Mouse (Mus musculus) MEL (cell line): Measurements from ENCODE around the gene Blm. TPM values are rescaled to one million over a fixed set of nuclear protein-coding genes. Genes with fewer than 3 reads are reported as not detected.
A peak's percentile ranks its signal among the peaks of the same experiment; 100 is the strongest.

Experiments used
- DNase-seq: peaks from one replicate; pipeline ENCODE4 v3.0.0; 2011; ENCODE audit warnings: low read depth, low spot score
- H3K27ac ChIP-seq: 2 replicates; pipeline ENCODE4 v1.5.1; 2012; ENCODE audit warnings: low read depth, mild to moderate bottlenecking, control low read depth, low read length, moderate library complexity; ENCODE audit not compliant: control insufficient read depth
- H3K27me3 ChIP-seq, 2 experiments: fragments of 150-350 bp in 1 of 2; sonication (generic) in 1 of 2; 2 replicates each; pipeline ENCODE4 v1.6.1; 2012; ENCODE audit warnings: low read length in 2 of 2, mild to moderate bottlenecking in 2 of 2, improper control_type of control experiment in 1 of 2, moderate library complexity in 1 of 2; ENCODE audit not compliant: insufficient read depth in 2 of 2, control insufficient read depth in 1 of 2
- H3K36me3 ChIP-seq, 2 experiments: 2 replicates each; pipeline ENCODE4 v1.6.1; 2012 to 2014; ENCODE audit warnings: low read length in 2 of 2, improper control_type of control experiment in 1 of 2, inconsistent platforms in 1 of 2, mild to moderate bottlenecking in 1 of 2; ENCODE audit not compliant: insufficient read depth in 2 of 2, control insufficient read depth in 1 of 2
- H3K4me1 ChIP-seq, 2 experiments: fragments of 150-350 bp in 1 of 2; sonication (generic) in 1 of 2; 2 replicates each; pipeline ENCODE4 v1.6.1; 2012; ENCODE audit warnings: low read length in 2 of 2, improper control_type of control experiment in 1 of 2, mild to moderate bottlenecking in 1 of 2; ENCODE audit not compliant: insufficient read depth in 2 of 2, control insufficient read depth in 1 of 2
- H3K4me3 ChIP-seq, 2 experiments: fragments of 150-350 bp in 1 of 2; sonication (generic) in 1 of 2; 2 replicates each; pipeline ENCODE4 v1.5.1; 2012; ENCODE audit warnings: low read depth in 2 of 2, low read length in 2 of 2, mild to moderate bottlenecking in 2 of 2, moderate library complexity in 2 of 2, control low read depth in 1 of 2, improper control_type of control experiment in 1 of 2; ENCODE audit not compliant: control insufficient read depth in 1 of 2, insufficient read depth in 1 of 2
- H3K79me2 ChIP-seq: 2 replicates; pipeline ENCODE4 v1.6.1; 2012; ENCODE audit warnings: mild to moderate bottlenecking, low read length, moderate library complexity; ENCODE audit not compliant: control insufficient read depth, poor library complexity, insufficient read depth
- H3K9ac ChIP-seq: 2 replicates; pipeline ENCODE4 v1.6.1; 2012; ENCODE audit warnings: low read depth, mild to moderate bottlenecking, control low read depth, low read length, moderate library complexity; ENCODE audit not compliant: control insufficient read depth, poor library complexity, severe bottlenecking
- H3K9me3 ChIP-seq: fragments of 150-350 bp; sonication (generic); replicated peaks from 2 replicates; pipeline ENCODE4 v1.6.1; 2012; ENCODE audit warnings: mild to moderate bottlenecking, low read length, improper control_type of control experiment, moderate library complexity; ENCODE audit not compliant: insufficient read depth
- BHLHE40 ChIP-seq: IDR thresholded peaks from 2 replicates; pipeline ENCODE4 v1.6.1; 2012; ENCODE audit warnings: low read depth, mild to moderate bottlenecking, inconsistent platforms, low read length, improper control_type of control experiment, borderline replicate concordance
- CHD1 ChIP-seq: IDR thresholded peaks from 2 replicates; pipeline ENCODE4 v1.6.1; 2012; ENCODE audit warnings: low read depth, mild to moderate bottlenecking, inconsistent platforms, low read length, improper control_type of control experiment
- CTCF ChIP-seq, 3 experiments: IDR thresholded peaks in 2 of 3; conservative IDR thresholded peaks in 1 of 3; 2 replicates each; pipeline ENCODE4 v1.5.1; 2011 to 2012; ENCODE audit warnings: low read length in 3 of 3, low read depth in 2 of 3, mild to moderate bottlenecking in 2 of 3, improper control_type of control experiment in 1 of 3, inconsistent platforms in 1 of 3, mixed read lengths in 1 of 3, moderate library complexity in 1 of 3; ENCODE audit not compliant: control insufficient read depth in 1 of 3, insufficient read depth in 1 of 3, poor library complexity in 1 of 3, severe bottlenecking in 1 of 3
- E2F4 ChIP-seq: IDR thresholded peaks from 2 replicates; pipeline ENCODE4 v1.6.1; 2011; ENCODE audit warnings: low read depth, low read length, improper control_type of control experiment, borderline replicate concordance
- EP300 ChIP-seq, 2 experiments: IDR thresholded peaks; 2 replicates each; pipeline ENCODE4 v1.6.1; 2011; ENCODE audit warnings: improper control_type of control experiment in 2 of 2, low read length in 2 of 2, low read depth in 1 of 2, mild to moderate bottlenecking in 1 of 2
- ETS1 ChIP-seq: IDR thresholded peaks from 2 replicates; pipeline ENCODE4 v1.6.1; 2012; ENCODE audit warnings: low read depth, mild to moderate bottlenecking, inconsistent platforms, low read length, improper control_type of control experiment, moderate library complexity
- GABPA ChIP-seq: IDR thresholded peaks from 2 replicates; pipeline ENCODE4 v1.6.1; 2012; ENCODE audit warnings: low read depth, mild to moderate bottlenecking, inconsistent platforms, low read length, improper control_type of control experiment, moderate library complexity
- GATA1 ChIP-seq: IDR thresholded peaks from 2 replicates; pipeline ENCODE4 v1.6.1; 2011; ENCODE audit warnings: low read depth, low read length, improper control_type of control experiment
- HCFC1 ChIP-seq: IDR thresholded peaks from 2 replicates; pipeline ENCODE4 v1.6.1; 2012; ENCODE audit warnings: low read depth, mild to moderate bottlenecking, inconsistent platforms, low read length, improper control_type of control experiment, moderate library complexity
- JUND ChIP-seq: IDR thresholded peaks from 2 replicates; pipeline ENCODE4 v1.6.1; 2011; ENCODE audit warnings: low read depth, mild to moderate bottlenecking, improper control_type of control experiment, low read length
- MAFK ChIP-seq: IDR thresholded peaks from 2 replicates; pipeline ENCODE4 v1.6.1; 2011; ENCODE audit warnings: low read depth, mild to moderate bottlenecking, low read length, improper control_type of control experiment, borderline replicate concordance
- MAX ChIP-seq: IDR thresholded peaks from 2 replicates; pipeline ENCODE4 v1.6.1; 2011; ENCODE audit warnings: low read length, improper control_type of control experiment
- MAZ ChIP-seq: IDR thresholded peaks from 2 replicates; pipeline ENCODE4 v1.6.1; 2012; ENCODE audit warnings: low read depth, mild to moderate bottlenecking, inconsistent platforms, low read length, improper control_type of control experiment
- NELFE ChIP-seq: IDR thresholded peaks from 2 replicates; pipeline ENCODE4 v1.6.1; 2011; ENCODE audit warnings: low read depth, low read length, improper control_type of control experiment
- SMC3 ChIP-seq: IDR thresholded peaks from 2 replicates; pipeline ENCODE4 v1.6.1; 2011; ENCODE audit warnings: low read depth, low read length, improper control_type of control experiment
- ZKSCAN1 ChIP-seq: IDR thresholded peaks from 2 replicates; pipeline ENCODE4 v1.6.1; 2012; ENCODE audit warnings: low read depth, mild to moderate bottlenecking, inconsistent platforms, low read length, improper control_type of control experiment, moderate library complexity
- ZMIZ1 ChIP-seq: IDR thresholded peaks from 2 replicates; pipeline ENCODE4 v1.6.1; 2012; ENCODE audit warnings: low read depth, mild to moderate bottlenecking, inconsistent platforms, low read length, improper control_type of control experiment, moderate library complexity
- ZNF384 ChIP-seq: IDR thresholded peaks from 2 replicates; pipeline ENCODE4 v1.6.1; 2012; ENCODE audit warnings: low read depth, mild to moderate bottlenecking, inconsistent platforms, low read length, improper control_type of control experiment
- polyA plus RNA-seq, 2 experiments: library from polyadenylated mRNA; stranded (reverse) in 1 of 2; unstranded in 1 of 2; fragments of >175 nt in 1 of 2; fragments of >200 nt in 1 of 2; gene quantifications; 2 replicates each; pipeline versions ENCODE4 v1.2.1 to v1.2.4; 2012; ENCODE audit warnings: low replicate concordance in 2 of 2, low read depth in 1 of 2; ENCODE audit not compliant: insufficient read length in 2 of 2, insufficient read depth in 1 of 2, missing spikeins in 1 of 2
- total RNA-seq: library from RNA; depleted of rRNA; stranded (reverse); fragments of 300-350 nt; gene quantifications from 2 replicates; pipeline ENCODE4 v1.2.3, GENCODE M21; 2012

The Blm gene
- total and polyA plus RNA-seq, 3 experiments, result 28.5 to 83.8 (median 52.0) TPM

DNA sequence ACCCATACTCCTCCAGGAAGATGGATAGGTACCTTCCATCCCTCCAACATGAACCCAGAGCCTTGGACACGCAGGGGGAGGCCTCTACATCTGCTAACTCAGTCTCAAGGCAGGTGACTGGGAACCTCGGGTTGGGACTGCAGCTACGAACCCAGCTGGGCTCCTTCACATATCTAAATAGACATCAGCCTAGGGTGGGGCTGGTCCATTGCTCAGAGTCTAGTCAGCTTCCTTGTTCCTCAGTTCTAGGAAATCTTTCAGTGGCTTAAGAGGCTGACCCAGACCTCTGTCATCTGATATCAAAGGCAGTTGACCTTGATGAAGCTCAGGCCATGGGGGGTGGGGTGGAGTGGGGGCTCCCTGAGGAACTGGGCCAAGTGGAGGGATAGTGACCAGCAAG, 115.6 kb downstream of the Blm start:
- no peak for TF ChIP-seq MAFK
- 0 out of 2 replicates have a peak, but pooled peaks have one; percentile 52 for TF ChIP-seq MAZ
- TF ChIP-seq CHD1, result no peak
- no peak for TF ChIP-seq ZKSCAN1
- TF ChIP-seq SMC3, result no peak
- peak; percentile 27; the same call in 1 of the 2 replicates for TF ChIP-seq GATA1
- no peak for TF ChIP-seq NELFE
- no peak for TF ChIP-seq MAX
- TF ChIP-seq BHLHE40, result no peak
- peak; percentile 36 to 38; a peak in 3 of 4 replicates for TF ChIP-seq EP300 (IDR thresholded peaks at IDR 0.05; ENCODE audit: low read depth in 1 of 2, low read length in 2 of 2)
- TF ChIP-seq ETS1, result peak; percentile 73
- no peak for TF ChIP-seq GABPA
- TF ChIP-seq, all 39 proteins: peak for 4
- Histone ChIP-seq H3K27me3 (no peaks in the 10 kb centered on the region), H3K4me1 (peaks cover 17 to 55% of the 10 kb centered on the region in 2 experiments), H3K79me2 (no peaks in the 10 kb centered on the region), H3K27ac (peak overlapping the region; percentile 26), H3K4me3 (no peak overlapping the region), H3K9ac (no peak overlapping the region), H3K9me3 (no peaks in the 10 kb centered on the region), H3K36me3 (peaks cover 0 to 41% of the 10 kb centered on the region in 2 experiments; a peak in 2 of 4 replicates)
- peak; percentile 58 for DNase-seq

DNA sequence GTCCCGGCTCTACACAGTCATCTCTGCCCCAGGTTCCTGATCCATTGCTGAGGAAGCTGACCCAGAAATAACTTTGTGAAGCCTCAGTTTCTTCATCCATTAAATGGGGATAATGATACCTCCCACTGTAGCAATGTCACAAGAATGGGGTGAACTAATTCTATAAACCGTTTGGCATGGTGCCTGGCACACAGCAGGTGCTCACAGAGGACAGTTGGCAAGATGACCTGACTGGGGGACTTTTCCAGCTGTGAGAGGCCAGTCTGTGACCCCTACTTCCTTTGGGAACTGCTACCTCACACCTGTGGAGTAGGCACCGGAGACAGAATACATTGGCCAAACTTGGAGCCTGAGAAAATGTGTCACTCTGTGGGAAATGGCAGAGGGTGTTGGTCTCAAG, 116.9 kb downstream of the Blm start:
- peak overlapping the region; percentile 57 for H3K27ac ChIP-seq
- TF ChIP-seq JUND (no peak), HCFC1 (no peak), MAFK (no peak), MAX (no peak), NELFE (no peak), E2F4 (no peak), ZNF384 (no peak), ZMIZ1 (no peak), CTCF (IDR thresholded peaks at IDR 0.05 in 2 of 3, conservative IDR thresholded peaks at IDR 0.05 in 1 of 3; ENCODE audit: control insufficient read depth in 1 of 3, insufficient read depth in 1 of 3, low read depth in 2 of 3, low read length in 3 of 3, poor library complexity in 1 of 3, severe bottlenecking in 1 of 3) (no peak)
- DNase-seq, result no peak
- no peaks in the 10 kb centered on the region for H3K9me3 ChIP-seq
- H3K4me1 ChIP-seq, result peaks cover 17 to 58% of the 10 kb centered on the region in 2 experiments
- no peaks in the 10 kb centered on the region for H3K79me2 ChIP-seq
- H3K36me3 ChIP-seq, result peaks cover 0 to 41% of the 10 kb centered on the region in 2 experiments; a peak in 2 of 4 replicates
- H3K4me3 ChIP-seq, result no peak overlapping the region
- no peaks in the 10 kb centered on the region for H3K27me3 ChIP-seq
- no peak overlapping the region for H3K9ac ChIP-seq
